Mouse (Mus musculus): ENCODE results near the gene Zscan2. TPM values are rescaled to one million over a fixed set of nuclear protein-coding genes. Genes with fewer than 3 reads are reported as not detected.

Gene Zscan2
- polyA plus RNA-seq, 1 experiment from 2014 or later = 3.0 TPM

DNA sequence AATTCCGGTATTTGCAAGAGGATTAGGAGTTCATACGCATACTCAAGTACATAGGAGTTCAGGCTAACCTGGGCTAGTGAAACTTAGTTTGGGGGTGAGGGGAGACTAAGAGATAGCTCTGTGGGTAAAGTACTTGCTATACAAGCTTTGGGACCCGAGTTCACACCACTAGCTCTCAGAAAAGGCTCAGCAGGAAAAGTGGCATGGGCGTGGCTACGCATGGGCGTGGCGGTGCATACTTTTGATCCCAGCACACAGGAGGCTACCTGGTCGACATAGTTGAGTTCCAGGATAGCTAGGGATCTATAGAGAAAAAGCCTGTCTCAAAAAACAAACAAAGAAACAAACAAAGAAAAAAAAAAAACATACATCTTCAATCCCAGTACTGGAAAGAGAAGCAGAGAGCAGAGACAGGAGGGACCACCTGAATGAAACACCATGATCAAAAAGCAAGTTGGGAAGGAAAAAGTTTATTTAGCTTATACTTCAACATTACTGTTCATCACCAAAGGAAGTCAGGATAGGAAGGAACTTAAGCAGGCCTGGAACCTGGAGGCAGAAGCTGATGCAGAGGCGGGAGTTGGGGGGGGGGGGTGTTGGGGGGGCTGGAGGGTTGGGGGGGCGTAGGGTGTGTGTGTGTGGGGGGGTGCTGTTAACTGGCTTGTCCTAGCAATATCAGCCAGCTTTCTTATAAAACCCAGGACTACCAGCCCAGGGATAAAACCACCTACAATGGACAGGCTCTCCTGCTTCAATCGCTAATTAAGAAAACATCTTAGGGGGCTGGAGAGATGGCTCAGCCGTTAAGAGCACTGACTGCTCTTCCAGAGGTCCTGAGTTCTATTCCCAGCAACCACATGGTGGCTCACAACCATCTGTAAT, 26.8 kb upstream of the Zscan2 start:
- peaks cover 17% of the 10 kb centered on the region for H3K4me1 ChIP-seq
- no peak for DNase-seq (ENCODE audit: low spot score)
- WGBS = 42% methylated on average over 12 of the region's 12 CpGs
- H3K4me3 ChIP-seq = no peak overlapping the region
- no peaks in the 10 kb centered on the region for H3K36me3 ChIP-seq (replicated peaks)
- H3K9me3 ChIP-seq = no peaks in the 10 kb centered on the region
- H3K27ac ChIP-seq (replicated peaks) = no peak overlapping the region
- H3K27me3 ChIP-seq (replicated peaks; ENCODE audit: low read depth, poor library complexity, severe bottlenecking) = peaks cover 8% of the 10 kb centered on the region

DNA sequence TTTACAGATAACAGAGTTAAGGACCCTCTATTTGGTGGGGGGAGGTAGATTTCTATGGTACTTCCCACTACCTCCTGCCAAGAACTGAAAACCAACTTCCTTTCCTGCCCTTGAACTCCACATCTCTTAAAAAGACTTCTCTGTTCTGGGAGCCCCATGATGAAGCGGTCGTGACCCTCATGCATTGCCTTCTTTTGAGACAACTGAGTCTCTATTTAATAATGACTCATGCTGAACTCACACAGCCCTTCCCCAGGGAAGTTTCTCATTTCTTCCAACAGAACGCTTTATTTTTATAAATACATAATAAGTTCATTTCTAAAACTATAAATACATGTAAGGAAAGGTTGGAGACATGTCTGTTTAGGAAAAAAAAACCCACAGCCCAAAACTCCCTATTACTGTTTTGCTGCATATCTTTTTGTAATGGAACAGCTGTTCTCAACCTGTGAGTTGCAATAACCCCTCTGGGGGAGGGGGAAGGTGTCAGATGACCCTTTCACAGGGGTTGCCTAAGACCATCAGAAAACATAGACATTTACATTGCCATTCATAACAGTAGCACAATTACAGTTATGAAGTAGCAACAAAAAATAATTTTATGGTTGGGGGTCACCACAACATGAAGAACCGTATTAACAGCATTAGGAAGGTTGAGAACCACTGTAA, 24.6 kb upstream of the Zscan2 start:
- DNase-seq (ENCODE audit: low spot score) = no peak
- H3K27ac ChIP-seq (replicated peaks) = no peak overlapping the region
- H3K36me3 ChIP-seq (replicated peaks) = no peaks in the 10 kb centered on the region
- peaks cover 9% of the 10 kb centered on the region for H3K27me3 ChIP-seq (replicated peaks; ENCODE audit: low read depth, poor library complexity, severe bottlenecking)
- no peaks in the 10 kb centered on the region for H3K9me3 ChIP-seq
- H3K4me3 ChIP-seq = no peak overlapping the region
- WGBS = 66% methylated on average over 4 of the region's 4 CpGs
- peaks cover 20% of the 10 kb centered on the region for H3K4me1 ChIP-seq

DNA sequence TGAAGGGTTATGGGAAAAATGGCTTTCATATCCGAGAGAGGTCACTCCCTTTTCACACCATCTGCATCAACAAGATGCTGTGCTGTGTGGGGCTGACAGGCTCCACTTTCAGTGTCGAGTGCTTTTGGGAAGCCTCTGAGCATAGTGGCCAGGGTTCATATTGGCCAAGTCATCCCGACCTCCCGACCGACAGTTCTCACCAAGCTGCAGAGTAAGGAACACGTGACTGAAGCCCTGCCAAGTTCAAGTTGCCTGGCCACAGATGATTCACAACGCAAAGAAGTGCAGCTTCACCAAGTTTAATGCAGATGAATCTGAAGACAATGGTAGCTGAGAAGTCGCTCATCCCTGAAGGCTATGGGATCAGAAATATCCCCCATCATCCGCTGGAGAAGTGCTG, 23.0 kb upstream of the Zscan2 start:
- Histone ChIP-seq H3K27me3 (replicated peaks; ENCODE audit: low read depth, poor library complexity, severe bottlenecking) (peaks cover 9% of the 10 kb centered on the region), H3K36me3 (replicated peaks) (no peaks in the 10 kb centered on the region), H3K4me3 (no peak overlapping the region), H3K4me1 (peaks cover 20% of the 10 kb centered on the region), H3K9me3 (no peaks in the 10 kb centered on the region), H3K27ac (replicated peaks) (no peak overlapping the region)
- no peak for DNase-seq (ENCODE audit: low spot score)
- 58% methylated on average over 9 of the region's 9 CpGs for WGBS

- no peak overlapping the region for H3K27ac ChIP-seq (replicated peaks)
- WGBS = 31% methylated on average over 7 of the region's 7 CpGs
These were observed 22.5 kb upstream of the Zscan2 start for GRCm38 (mm10) chr7:80838247-80838646.

GRCm38 (mm10) chr7:80839755-80840154, 21.0 kb upstream of the Zscan2 start:
- H3K9me3 ChIP-seq = no peaks in the 10 kb centered on the region
- no peaks in the 10 kb centered on the region for H3K36me3 ChIP-seq (replicated peaks)
- H3K27me3 ChIP-seq (replicated peaks; ENCODE audit: low read depth, poor library complexity, severe bottlenecking) = peaks cover 9% of the 10 kb centered on the region
- no peak overlapping the region for H3K4me3 ChIP-seq
- no peak for DNase-seq (ENCODE audit: low spot score)
- peaks cover 20% of the 10 kb centered on the region for H3K4me1 ChIP-seq
- H3K27ac ChIP-seq (replicated peaks) = no peak overlapping the region

More at GRCm38 (mm10) chr7:80838247-80838646, 22.5 kb upstream of the Zscan2 start:
- DNase-seq (ENCODE audit: low spot score) = no peak
- Histone ChIP-seq H3K36me3 (replicated peaks) (no peaks in the 10 kb centered on the region), H3K27me3 (replicated peaks; ENCODE audit: low read depth, poor library complexity, severe bottlenecking) (peaks cover 9% of the 10 kb centered on the region), H3K9me3 (no peaks in the 10 kb centered on the region), H3K4me3 (no peak overlapping the region), H3K4me1 (peaks cover 20% of the 10 kb centered on the region)

DNA sequence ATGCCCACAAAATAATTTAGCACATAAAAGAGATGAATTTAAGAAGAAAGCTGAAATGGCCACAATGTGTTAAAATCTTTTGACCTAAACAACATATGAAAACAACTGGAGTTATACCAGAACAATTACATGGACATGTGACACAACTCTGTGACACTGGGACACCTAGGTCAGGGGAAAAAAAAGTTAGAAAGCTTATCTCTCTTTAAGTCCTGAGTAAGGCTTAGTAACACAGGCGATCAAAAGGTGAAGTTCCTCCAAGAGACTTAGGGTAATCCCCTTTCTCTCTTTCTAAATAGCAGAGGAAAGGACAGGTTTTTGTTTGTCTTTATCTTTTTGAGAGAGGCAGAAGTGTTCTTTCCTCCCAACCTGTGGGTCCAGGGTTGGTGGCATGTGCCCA, 20.5 kb upstream of the Zscan2 start:
- H3K9me3 ChIP-seq = no peaks in the 10 kb centered on the region
- peaks cover 17% of the 10 kb centered on the region for H3K4me1 ChIP-seq
- no peak overlapping the region for H3K4me3 ChIP-seq
- H3K36me3 ChIP-seq (replicated peaks) = no peaks in the 10 kb centered on the region
- no peak for DNase-seq (ENCODE audit: low spot score)
- peaks cover 9% of the 10 kb centered on the region for H3K27me3 ChIP-seq (replicated peaks; ENCODE audit: low read depth, poor library complexity, severe bottlenecking)
- WGBS = 37% methylated on average over 1 of the region's 1 CpGs
- no peak overlapping the region for H3K27ac ChIP-seq (replicated peaks)

- WGBS = 82% methylated on average over 4 of the region's 4 CpGs
These were observed 19.8 kb upstream of the Zscan2 start for GRCm38 (mm10) chr7:80840937-80841336.

GRCm38 (mm10) chr7:80842132-80842531, 18.6 kb upstream of the Zscan2 start:
- no peak for DNase-seq (ENCODE audit: low spot score)
- Histone ChIP-seq H3K4me1 (peaks cover 8% of the 10 kb centered on the region; the same call in 1 of the 2 replicates), H3K4me3 (no peak overlapping the region), H3K36me3 (replicated peaks) (no peaks in the 10 kb centered on the region), H3K9me3 (no peaks in the 10 kb centered on the region), H3K27ac (replicated peaks) (no peak overlapping the region), H3K27me3 (replicated peaks; ENCODE audit: low read depth, poor library complexity, severe bottlenecking) (peaks cover 9% of the 10 kb centered on the region)
- 73% methylated on average over 5 of the region's 5 CpGs for WGBS

More at GRCm38 (mm10) chr7:80840937-80841336, 19.8 kb upstream of the Zscan2 start:
- DNase-seq (ENCODE audit: low spot score) = no peak
- H3K36me3 ChIP-seq (replicated peaks) = no peaks in the 10 kb centered on the region
- H3K4me3 ChIP-seq = no peak overlapping the region
- no peak overlapping the region for H3K27ac ChIP-seq (replicated peaks)
- H3K9me3 ChIP-seq = no peaks in the 10 kb centered on the region
- H3K4me1 ChIP-seq = peaks cover 10% of the 10 kb centered on the region; the same call in 1 of the 2 replicates
- H3K27me3 ChIP-seq (replicated peaks; ENCODE audit: low read depth, poor library complexity, severe bottlenecking) = peaks cover 9% of the 10 kb centered on the region

GRCm38 (mm10) chr7:80843176-80843575, 17.5 kb upstream of the Zscan2 start:
- peaks cover 8% of the 10 kb centered on the region for H3K27me3 ChIP-seq (replicated peaks; ENCODE audit: low read depth, poor library complexity, severe bottlenecking)
- H3K4me3 ChIP-seq = no peak overlapping the region
- no peaks in the 10 kb centered on the region for H3K36me3 ChIP-seq (replicated peaks)
- 76% methylated on average over 1 of the region's 1 CpGs for WGBS
- H3K4me1 ChIP-seq = peaks cover 5% of the 10 kb centered on the region; the same call in 1 of the 2 replicates
- no peak overlapping the region for H3K27ac ChIP-seq (replicated peaks)
- H3K9me3 ChIP-seq = no peaks in the 10 kb centered on the region
- DNase-seq (ENCODE audit: low spot score) = no peak

GRCm38 (mm10) chr7:80843910-80844640, 16.6 kb upstream of the Zscan2 start:
- H3K27me3 ChIP-seq (replicated peaks; ENCODE audit: low read depth, poor library complexity, severe bottlenecking) = no peaks in the 10 kb centered on the region; the same call in 1 of the 2 replicates
- WGBS = 91% methylated on average over 8 of the region's 8 CpGs
- H3K4me3 ChIP-seq = no peak overlapping the region
- no peak for DNase-seq (ENCODE audit: low spot score)
- H3K9me3 ChIP-seq = no peaks in the 10 kb centered on the region
- H3K36me3 ChIP-seq (replicated peaks) = no peaks in the 10 kb centered on the region
- H3K27ac ChIP-seq (replicated peaks) = no peak overlapping the region
- 0 out of 2 replicates have a peak, but pooled peaks cover 3% of the 10 kb centered on the region for H3K4me1 ChIP-seq

DNA sequence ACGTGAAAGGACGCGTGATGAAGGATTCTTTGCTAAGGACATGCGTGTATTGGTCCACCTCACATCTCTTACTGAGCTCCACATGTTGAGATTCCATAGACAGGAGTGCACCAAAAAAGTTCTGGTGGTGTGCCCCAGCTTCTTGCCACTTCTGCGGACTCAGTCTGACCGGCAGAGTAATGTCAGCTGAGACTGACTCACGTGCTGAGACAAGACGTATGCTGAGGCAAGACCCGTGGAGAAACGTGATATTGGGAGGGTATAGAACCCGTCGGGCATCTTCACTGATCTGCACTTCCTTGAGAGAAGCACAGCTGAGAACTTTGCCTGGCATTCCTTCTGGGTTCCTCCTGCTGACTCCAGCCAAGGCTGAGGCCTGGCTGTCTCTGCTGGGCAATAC, 16.0 kb upstream of the Zscan2 start:
- 92% methylated on average over 12 of the region's 12 CpGs for WGBS
- Histone ChIP-seq H3K4me3 (no peak overlapping the region), H3K4me1 (0 out of 2 replicates have a peak, but pooled peaks cover 3% of the 10 kb centered on the region), H3K27me3 (replicated peaks; ENCODE audit: low read depth, poor library complexity, severe bottlenecking) (no peaks in the 10 kb centered on the region; the same call in 1 of the 2 replicates), H3K9me3 (no peaks in the 10 kb centered on the region), H3K27ac (replicated peaks) (no peak overlapping the region), H3K36me3 (replicated peaks) (no peaks in the 10 kb centered on the region)
- DNase-seq (ENCODE audit: low spot score) = no peak

DNA sequence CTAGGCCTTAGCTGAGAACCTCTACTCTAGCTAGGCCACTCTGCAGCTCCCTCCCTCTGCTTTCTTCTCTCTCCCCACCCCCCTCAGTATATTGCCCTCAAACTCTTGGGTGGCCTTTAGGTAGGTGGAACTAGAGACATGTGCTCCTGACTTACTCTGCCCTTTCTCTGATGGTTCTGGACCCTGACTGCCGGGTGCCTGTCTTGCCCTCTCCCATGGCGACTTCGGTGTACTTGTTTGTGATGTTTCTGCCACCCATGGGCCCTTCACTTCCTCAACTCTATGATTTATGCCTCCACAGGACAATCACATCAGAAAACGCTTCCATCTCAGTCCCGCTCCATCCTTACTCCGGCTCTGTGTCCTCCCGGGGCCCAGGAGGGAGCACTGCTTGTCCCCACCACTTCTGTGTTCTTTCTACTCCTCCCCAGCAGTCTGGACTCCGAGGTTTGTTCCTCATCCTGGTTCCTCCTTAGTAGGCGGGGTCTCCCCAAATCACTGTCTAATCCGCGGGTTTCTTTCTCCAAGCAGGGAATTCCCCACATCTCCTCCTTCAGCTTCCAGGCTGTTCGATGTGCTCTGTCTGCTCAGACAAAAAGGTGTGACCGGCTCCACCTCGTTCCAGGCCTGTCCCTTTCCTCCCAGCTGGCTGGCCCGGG, 15.0 kb upstream of the Zscan2 start:
- Histone ChIP-seq H3K4me3 (no peak overlapping the region), H3K4me1 (no peaks in the 10 kb centered on the region), H3K36me3 (replicated peaks) (no peaks in the 10 kb centered on the region), H3K27me3 (replicated peaks; ENCODE audit: low read depth, poor library complexity, severe bottlenecking) (no peaks in the 10 kb centered on the region; the same call in 1 of the 2 replicates), H3K9me3 (no peaks in the 10 kb centered on the region), H3K27ac (replicated peaks) (no peak overlapping the region)
- DNase-seq (ENCODE audit: low spot score) = no peak
- 76% methylated on average over 15 of the region's 15 CpGs for WGBS

All from embryonic facial prominence, embryonic 10.5 days (tissue).